Mouse (Mus musculus) heart, embryonic 16.5 days (tissue): ENCODE results near the gene Fam129a. TPM values are rescaled to one million over a fixed set of nuclear protein-coding genes. Genes with fewer than 3 reads are reported as not detected.
"Not testable (repeated sequence)": the region's sequence is repeated elsewhere in the genome, so short reads cannot be mapped to it uniquely, and the experiment has no call there.

Experiments used
- ATAC-seq: fragments of 200-750 bp; cut with Nextera tagmentation; replicated peaks from 2 replicates; pipeline ENCODE4 v1.8.0; 2017; ENCODE audit warnings: moderate number of reproducible peaks; ENCODE audit not compliant: insufficient read depth, low FRiP score; ENCODE audit errors: extremely low read depth
- H3K27ac ChIP-seq: fragments of 300-500 bp; sonication (generic); 2 replicates; pipeline ENCODE4 v1.5.1; 2014; ENCODE audit warnings: mild to moderate bottlenecking, low read length, control low read depth, moderate library complexity
- H3K27me3 ChIP-seq: fragments of 300-500 bp; sonication (generic); 2 replicates; pipeline ENCODE4 v1.6.1; 2014; ENCODE audit warnings: low read length, mixed read lengths; ENCODE audit not compliant: control insufficient read depth, insufficient read depth
- H3K36me3 ChIP-seq: fragments of 300-500 bp; sonication (generic); 2 replicates; pipeline ENCODE4 v1.6.1; 2014; ENCODE audit not compliant: control insufficient read depth, insufficient read depth
- H3K4me1 ChIP-seq: fragments of 300-500 bp; sonication (generic); 2 replicates; pipeline ENCODE4 v1.6.1; 2014; ENCODE audit warnings: low read length, mixed read lengths; ENCODE audit not compliant: control insufficient read depth, insufficient read depth
- H3K4me2 ChIP-seq: fragments of 300-500 bp; sonication (generic); 2 replicates; pipeline ENCODE4 v1.6.1; 2014; ENCODE audit warnings: low read depth, mild to moderate bottlenecking, control low read depth, low read length
- H3K4me3 ChIP-seq: fragments of 300-500 bp; sonication (generic); 2 replicates; pipeline ENCODE4 v1.5.1; 2014; ENCODE audit warnings: mild to moderate bottlenecking, control low read depth, low read length
- H3K9ac ChIP-seq: fragments of 300-500 bp; sonication (generic); 2 replicates; pipeline ENCODE4 v1.6.1; 2014; ENCODE audit warnings: low read length, control low read depth
- H3K9me3 ChIP-seq: fragments of 300-500 bp; sonication (generic); replicated peaks from 2 replicates; pipeline ENCODE4 v1.6.1; 2016; ENCODE audit warnings: low read length; ENCODE audit not compliant: control insufficient read depth
- WGBS: fragments of 180-500 bp; shearing (Covaris S2); extraction: QIAGEN DNeasy Blood & Tissue Kit; methylation state at CpG from one replicate; pipeline ENCODE4 v1.1.7; 2014; 5-methylcytosine and 5-hydroxymethylcytosine counted together
- polyA plus RNA-seq: library from polyadenylated mRNA; unstranded; fragments of >200 nt; fragmentation: Nextera tagmentation; extraction: Ambion mirVana; gene quantifications from 2 replicates; pipeline ENCODE4 v1.2.1, GENCODE M21; 2015

The Fam129a gene
- polyA plus RNA-seq, 1 experiment from 2014 or later, result 13.7 TPM

- 49% methylated on average over 8 of the region's 8 CpGs for WGBS
- Histone ChIP-seq H3K4me1 (peaks cover 16% of the 10 kb centered on the region), H3K27ac (peak overlapping the region; percentile 50; the same call in 1 of the 2 replicates), H3K4me3 (no peak overlapping the region), H3K4me2 (0 out of 2 replicates have a peak overlapping the region, but pooled peaks have one; percentile 12), H3K27me3 (no peaks in the 10 kb centered on the region), H3K36me3 (no peaks in the 10 kb centered on the region), H3K9me3 (no peaks in the 10 kb centered on the region), H3K9ac (no peak overlapping the region)
- no peak for ATAC-seq
These were observed 25.6 kb downstream of the Fam129a start for GRCm38 (mm10) chr1:151596562-151596961.

GRCm38 (mm10) chr1:151597677-151598297 is 26.8 kb downstream of the Fam129a start:
- H3K36me3 ChIP-seq, result no peaks in the 10 kb centered on the region
- H3K4me1 ChIP-seq, result peaks cover 9% of the 10 kb centered on the region; the same call in 1 of the 2 replicates
- WGBS, result 71% methylated on average over 6 of the region's 6 CpGs
- no peak for ATAC-seq
- no peaks in the 10 kb centered on the region for H3K27me3 ChIP-seq
- H3K9me3 ChIP-seq, result no peaks in the 10 kb centered on the region
- no peak overlapping the region for H3K4me3 ChIP-seq
- H3K27ac ChIP-seq, result no peak overlapping the region
- H3K4me2 ChIP-seq, result no peak overlapping the region
- no peak overlapping the region for H3K9ac ChIP-seq

DNA sequence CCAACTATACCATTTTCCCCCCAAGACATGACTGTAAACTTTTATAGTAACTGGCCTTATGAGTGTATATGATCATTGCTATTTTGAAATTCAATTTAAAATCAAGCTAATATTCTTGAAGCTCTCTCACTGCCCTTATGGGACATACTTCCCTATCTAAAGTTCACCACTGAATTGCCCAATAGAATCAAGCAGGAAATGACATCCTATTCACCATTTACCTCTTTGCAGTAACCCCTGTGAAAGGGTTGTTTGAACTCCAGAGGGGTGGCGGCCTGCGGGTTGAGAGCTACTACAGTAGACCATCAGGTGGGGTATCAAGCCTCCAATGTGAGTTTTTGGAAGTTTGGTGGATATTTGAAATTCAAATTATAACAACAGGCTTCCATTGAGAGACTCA is 27.9 kb downstream of the Fam129a start:
- 91% methylated on average over 2 of the region's 2 CpGs for WGBS
- Histone ChIP-seq H3K27me3 (no peaks in the 10 kb centered on the region), H3K4me2 (no peak overlapping the region), H3K36me3 (no peaks in the 10 kb centered on the region), H3K27ac (no peak overlapping the region), H3K4me1 (peaks cover 9% of the 10 kb centered on the region; the same call in 1 of the 2 replicates), H3K4me3 (no peak overlapping the region), H3K9me3 (no peaks in the 10 kb centered on the region), H3K9ac (no peak overlapping the region)
- ATAC-seq, result no peak

DNA sequence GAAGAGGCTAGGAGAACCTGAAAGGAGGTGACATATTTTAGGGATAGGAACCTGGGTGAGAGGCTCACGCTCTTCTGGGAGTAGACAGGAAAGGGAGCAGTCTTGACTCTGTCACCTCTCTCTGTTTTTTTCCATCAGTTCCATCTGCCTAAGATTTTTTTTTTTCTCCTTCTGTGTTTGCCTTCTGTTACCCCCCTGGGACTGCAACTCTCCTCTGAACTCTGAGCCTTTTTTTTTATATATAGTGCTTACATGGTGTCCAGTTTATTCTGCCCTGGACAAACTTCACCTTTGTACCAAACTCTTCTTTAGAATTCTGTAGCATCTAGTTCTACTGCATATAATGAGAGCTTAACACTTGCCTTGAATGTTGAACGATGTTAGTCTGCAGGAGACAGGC is 33.3 kb downstream of the Fam129a start:
- H3K4me2 ChIP-seq, result no peak overlapping the region
- H3K4me1 ChIP-seq, result no peaks in the 10 kb centered on the region; the same call in 1 of the 2 replicates
- H3K36me3 ChIP-seq, result no peaks in the 10 kb centered on the region
- no peaks in the 10 kb centered on the region for H3K27me3 ChIP-seq
- no peak overlapping the region for H3K9ac ChIP-seq
- ATAC-seq, result no peak
- no peak overlapping the region for H3K27ac ChIP-seq
- H3K9me3 ChIP-seq, result no peaks in the 10 kb centered on the region
- 70% methylated on average over 2 of the region's 2 CpGs for WGBS
- no peak overlapping the region for H3K4me3 ChIP-seq

DNA sequence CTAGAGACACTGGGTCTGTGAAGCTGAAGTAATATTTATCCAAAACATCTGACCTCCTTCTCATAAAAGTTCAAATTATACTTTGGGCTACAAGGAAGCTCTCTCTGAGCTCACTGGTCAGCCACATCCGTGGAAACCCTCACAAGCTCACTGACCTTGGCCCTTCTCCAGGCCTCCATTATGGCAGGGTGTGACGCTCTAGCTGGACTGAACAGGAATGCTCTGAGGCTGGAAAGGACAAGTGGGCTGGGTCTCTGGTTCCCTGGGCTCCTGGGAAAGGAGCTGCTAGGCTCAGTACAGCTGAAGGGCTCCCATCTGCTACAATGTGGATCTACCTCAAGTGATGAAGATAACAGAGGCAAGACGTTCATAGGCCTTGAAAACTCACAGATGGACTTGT is 37.0 kb downstream of the Fam129a start:
- H3K4me1 ChIP-seq, H3K4me3 ChIP-seq, H3K9me3 ChIP-seq, H3K4me2 ChIP-seq, H3K36me3 ChIP-seq, H3K27me3 ChIP-seq, ATAC-seq, H3K27ac ChIP-seq, H3K9ac ChIP-seq: not testable (repeated sequence)
- 39% methylated on average over 3 of the region's 3 CpGs for WGBS

- Histone ChIP-seq H3K4me3 (no peak overlapping the region), H3K9me3 (no peaks in the 10 kb centered on the region), H3K4me2 (no peak overlapping the region), H3K9ac (no peak overlapping the region), H3K36me3 (no peaks in the 10 kb centered on the region), H3K27ac (no peak overlapping the region), H3K4me1 (no peaks in the 10 kb centered on the region; the same call in 1 of the 2 replicates), H3K27me3 (no peaks in the 10 kb centered on the region)
- ATAC-seq, result no peak
These were observed 39.6 kb downstream of the Fam129a start for GRCm38 (mm10) chr1:151610621-151611020.

DNA sequence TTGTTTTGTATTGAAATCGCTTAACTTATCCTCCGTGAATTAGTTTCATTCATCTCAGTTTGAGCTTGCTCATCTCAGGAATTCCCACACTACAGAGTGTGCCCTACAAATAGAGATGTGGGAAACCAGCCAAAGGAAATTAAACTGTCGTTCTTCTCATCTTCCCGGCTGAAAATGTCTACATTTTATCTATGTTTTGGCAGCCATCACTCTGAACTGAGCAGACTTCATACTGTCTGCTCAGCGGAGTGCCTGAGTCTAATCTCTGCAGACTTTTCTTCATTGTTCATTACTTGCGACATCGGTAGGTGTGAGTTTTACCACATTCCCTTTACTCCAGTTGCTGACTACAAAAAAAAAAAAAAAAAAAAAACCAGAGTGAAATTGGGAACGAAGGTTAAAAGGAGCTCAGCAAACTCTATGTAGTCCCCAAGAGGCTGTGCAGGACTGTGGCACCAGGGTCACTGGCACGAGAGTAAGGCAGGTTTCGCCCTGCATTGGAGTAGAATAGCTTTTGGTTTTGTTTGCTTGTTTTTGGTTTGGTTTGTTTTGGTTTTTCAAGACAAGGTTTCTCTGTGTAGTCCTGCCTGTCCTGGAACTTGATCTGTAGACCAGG is 43.4 kb downstream of the Fam129a start:
- Histone ChIP-seq H3K27me3 (no peaks in the 10 kb centered on the region), H3K27ac (no peak overlapping the region), H3K9ac (no peak overlapping the region), H3K36me3 (no peaks in the 10 kb centered on the region), H3K9me3 (no peaks in the 10 kb centered on the region), H3K4me3 (no peak overlapping the region), H3K4me2 (no peak overlapping the region), H3K4me1 (peaks cover 3% of the 10 kb centered on the region; the same call in 1 of the 2 replicates)
- 55% methylated on average over 10 of the region's 10 CpGs for WGBS
- no peak for ATAC-seq

- Histone ChIP-seq H3K27me3 (no peaks in the 10 kb centered on the region), H3K4me1 (peaks cover 3% of the 10 kb centered on the region; the same call in 1 of the 2 replicates), H3K9me3 (no peaks in the 10 kb centered on the region), H3K4me3 (no peak overlapping the region), H3K36me3 (no peaks in the 10 kb centered on the region), H3K27ac (no peak overlapping the region), H3K4me2 (no peak overlapping the region), H3K9ac (no peak overlapping the region)
- no peak for ATAC-seq
- WGBS, result 88% methylated on average over 6 of the region's 6 CpGs
These were observed 44.6 kb downstream of the Fam129a start for GRCm38 (mm10) chr1:151615625-151616024.

DNA sequence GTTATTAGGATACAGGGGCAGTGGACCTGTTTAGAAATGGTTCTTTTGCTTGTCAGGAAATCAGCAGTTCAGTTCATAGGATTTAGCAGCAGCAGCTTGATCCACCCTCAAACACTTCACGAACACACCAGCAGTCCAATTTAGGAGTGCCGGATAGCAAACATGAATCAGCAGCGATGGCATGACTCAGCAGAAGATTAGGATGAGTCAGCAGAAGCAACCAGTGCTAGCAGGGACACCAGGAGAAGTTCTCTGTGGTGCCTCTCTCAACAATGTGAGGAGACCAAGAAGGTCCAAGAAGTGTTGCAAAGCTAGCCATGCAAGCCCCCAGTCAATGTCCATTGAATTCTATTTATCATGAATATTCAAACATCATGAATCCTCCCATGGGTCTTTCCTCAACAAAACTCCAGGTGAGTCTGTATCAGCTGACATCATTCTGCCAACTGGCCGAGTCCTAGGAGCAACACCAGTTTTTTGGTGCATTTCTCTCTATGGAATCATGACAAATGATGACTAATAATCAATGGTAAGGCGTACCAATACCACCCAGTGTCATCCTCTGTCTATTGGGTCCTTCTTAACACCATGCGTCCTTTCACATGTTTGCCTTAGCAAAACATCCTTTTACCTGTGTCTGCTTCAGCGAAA is 45.7 kb downstream of the Fam129a start:
- WGBS, result 88% methylated on average over 7 of the region's 7 CpGs
- no peak overlapping the region for H3K4me2 ChIP-seq
- no peaks in the 10 kb centered on the region for H3K27me3 ChIP-seq
- no peak for ATAC-seq
- H3K9ac ChIP-seq, result no peak overlapping the region
- no peaks in the 10 kb centered on the region for H3K9me3 ChIP-seq
- no peak overlapping the region for H3K27ac ChIP-seq
- no peaks in the 10 kb centered on the region for H3K36me3 ChIP-seq
- H3K4me3 ChIP-seq, result no peak overlapping the region
- H3K4me1 ChIP-seq, result peaks cover 3% of the 10 kb centered on the region; the same call in 1 of the 2 replicates
